Mouse (Mus musculus) cerebral cortex, adult 2 months (tissue): ENCODE data around the gene Cebpe.

Experiments
- WGBS: fragments of 180-500 bp; shearing (Covaris S2); methylation state at CpG from one replicate; pipeline ENCODE4 v1.1.7; 2018; 5-methylcytosine and 5-hydroxymethylcytosine counted together

The Cebpe gene

GRCm38 (mm10) chr14:54676290-54676689, 35.7 kb downstream of the Cebpe start:
- WGBS = 61% methylated on average over 5 of the region's 5 CpGs

DNA sequence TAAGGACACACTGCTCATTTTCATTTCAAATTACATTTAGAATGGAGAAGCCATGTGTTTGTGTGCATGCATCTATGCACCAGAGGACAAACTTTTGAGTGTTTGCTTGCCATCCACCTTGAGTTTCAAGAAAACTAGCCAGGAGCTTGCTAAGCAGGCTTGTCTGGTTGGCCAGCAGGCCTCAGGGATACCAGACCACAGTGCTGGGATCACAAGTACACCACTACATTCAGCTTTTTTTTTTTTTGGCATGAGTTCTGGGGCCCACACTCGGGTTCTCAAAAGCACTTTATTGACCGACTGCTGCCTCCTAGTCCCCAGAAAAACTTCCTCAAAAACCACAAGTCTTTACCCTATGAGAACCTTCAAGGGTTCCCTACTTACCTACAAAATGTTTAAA, 37.7 kb downstream of the Cebpe start:
- 42% methylated on average over 2 of the region's 2 CpGs for WGBS

GRCm38 (mm10) chr14:54669381-54669780, 42.6 kb downstream of the Cebpe start:
- 77% methylated on average over 4 of the region's 4 CpGs for WGBS

DNA sequence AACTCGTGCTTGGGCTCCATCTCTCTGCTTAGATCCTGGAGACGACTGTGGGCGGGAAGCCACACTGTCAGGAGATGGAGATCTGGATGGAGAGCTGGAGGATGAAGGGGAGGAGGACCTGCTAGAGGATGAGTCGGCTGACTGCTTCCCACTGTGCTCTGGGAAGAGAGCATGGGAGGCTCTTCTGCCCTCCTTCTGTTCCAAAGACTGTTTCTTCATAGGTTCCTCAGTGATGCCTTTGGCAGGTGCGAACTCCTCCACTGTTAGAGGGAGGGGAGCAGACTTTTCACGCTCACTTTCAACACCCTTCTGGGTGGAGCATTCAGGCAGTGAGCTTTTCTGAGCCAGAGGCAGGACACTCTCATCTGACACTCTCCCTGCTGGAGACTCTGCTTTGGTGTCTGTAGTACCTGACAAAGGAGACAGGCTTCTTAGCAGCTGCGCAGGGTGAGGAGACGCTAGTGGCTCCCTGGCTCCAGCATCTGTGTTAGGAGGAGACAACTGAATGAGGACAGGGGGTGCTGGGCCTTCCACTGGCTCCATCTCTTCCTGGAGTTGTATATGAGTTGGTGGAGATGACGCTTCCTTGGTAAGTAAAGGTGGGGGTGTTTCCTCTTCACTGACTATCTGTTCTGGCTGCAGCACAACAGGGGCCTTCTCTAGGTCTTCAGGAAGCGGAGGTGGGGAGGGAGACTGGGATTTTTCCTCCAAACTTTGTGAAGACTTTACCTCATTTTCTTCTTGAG, 47.3 kb downstream of the Cebpe start:
- WGBS = 58% methylated on average over 10 of the region's 10 CpGs
